Mouse (Mus musculus): ENCODE data around the gene Cyp2c40. TPM values are rescaled to one million over a fixed set of nuclear protein-coding genes. Genes with fewer than 3 reads are reported as not detected.
"Not testable (repeated sequence)": the region's sequence is repeated elsewhere in the genome, so short reads cannot be mapped to it uniquely, and the experiment has no call there.

Cyp2c40 gene
- polyA plus RNA-seq (2014; fragmentation: Nextera tagmentation; extraction: Ambion mirVana): not detected in 2 replicates

GRCm38 (mm10) chr19:39812714-39813113 is at the start of gene Cyp2c40:
Cyp2c40 (minus strand) TSS chr19:39812814.
- H3K9ac ChIP-seq (ENCODE audit: low read length); H3K4me2 ChIP-seq (ENCODE audit: low read length); H3K4me1 ChIP-seq (ENCODE audit: control insufficient read depth in 2 of 2, insufficient read depth in 2 of 2, low read length in 2 of 2); ATAC-seq (ENCODE audit: insufficient number of reproducible peaks, insufficient read depth, low FRiP score, low read depth); H3K36me3 ChIP-seq (ENCODE audit: control insufficient read depth, insufficient read depth, low read length); H3K9me3 ChIP-seq (ENCODE audit: control insufficient read depth, low read length); H3K27ac ChIP-seq (replicated peaks in 1 of 2; ENCODE audit: control insufficient read depth in 1 of 2, insufficient read depth in 1 of 2, low read depth in 2 of 2, low read length in 2 of 2); H3K27me3 ChIP-seq (ENCODE audit: control insufficient read depth, insufficient read depth, low read length); H3K4me3 ChIP-seq (ENCODE audit: control insufficient read depth in 1 of 2, insufficient read depth in 1 of 2, low read depth in 1 of 2, low read length in 2 of 2): not testable (repeated sequence)
- 80% methylated on average over 3 of the region's 3 CpGs for WGBS

- not testable (repeated sequence) for H3K9ac ChIP-seq (ENCODE audit: low read length); H3K9me3 ChIP-seq (ENCODE audit: control insufficient read depth, low read length); H3K27me3 ChIP-seq (ENCODE audit: control insufficient read depth, insufficient read depth, low read length); H3K4me1 ChIP-seq (ENCODE audit: control insufficient read depth in 2 of 2, insufficient read depth in 2 of 2, low read length in 2 of 2); ATAC-seq (ENCODE audit: insufficient number of reproducible peaks, insufficient read depth, low FRiP score, low read depth); H3K36me3 ChIP-seq (ENCODE audit: control insufficient read depth, insufficient read depth, low read length); H3K27ac ChIP-seq (replicated peaks in 1 of 2; ENCODE audit: control insufficient read depth in 1 of 2, insufficient read depth in 1 of 2, low read depth in 2 of 2, low read length in 2 of 2); H3K4me2 ChIP-seq (ENCODE audit: low read length); H3K4me3 ChIP-seq (ENCODE audit: control insufficient read depth in 1 of 2, insufficient read depth in 1 of 2, low read depth in 1 of 2, low read length in 2 of 2)
- 67% methylated on average over 2 of the region's 2 CpGs for WGBS
Measured at GRCm38 (mm10) chr19:39820931-39821330, 8.3 kb upstream of the Cyp2c40 start.

GRCm38 (mm10) chr19:39816400-39816799 is 3.8 kb upstream of the Cyp2c40 start:
- H3K4me1 ChIP-seq (ENCODE audit: control insufficient read depth in 2 of 2, insufficient read depth in 2 of 2, low read length in 2 of 2); H3K27ac ChIP-seq (replicated peaks in 1 of 2; ENCODE audit: control insufficient read depth in 1 of 2, insufficient read depth in 1 of 2, low read depth in 2 of 2, low read length in 2 of 2); H3K36me3 ChIP-seq (ENCODE audit: control insufficient read depth, insufficient read depth, low read length); H3K27me3 ChIP-seq (ENCODE audit: control insufficient read depth, insufficient read depth, low read length); H3K4me3 ChIP-seq (ENCODE audit: control insufficient read depth in 1 of 2, insufficient read depth in 1 of 2, low read depth in 1 of 2, low read length in 2 of 2); H3K4me2 ChIP-seq (ENCODE audit: low read length); H3K9ac ChIP-seq (ENCODE audit: low read length); ATAC-seq (ENCODE audit: insufficient number of reproducible peaks, insufficient read depth, low FRiP score, low read depth); H3K9me3 ChIP-seq (ENCODE audit: control insufficient read depth, low read length): not testable (repeated sequence)
- 76% methylated on average over 1 of the region's 1 CpGs for WGBS

- WGBS: 69% methylated on average over 4 of the region's 4 CpGs
- H3K9me3 ChIP-seq (ENCODE audit: control insufficient read depth, low read length); ATAC-seq (ENCODE audit: insufficient number of reproducible peaks, insufficient read depth, low FRiP score, low read depth); H3K4me3 ChIP-seq (ENCODE audit: control insufficient read depth in 1 of 2, insufficient read depth in 1 of 2, low read depth in 1 of 2, low read length in 2 of 2); H3K4me1 ChIP-seq (ENCODE audit: control insufficient read depth in 2 of 2, insufficient read depth in 2 of 2, low read length in 2 of 2); H3K9ac ChIP-seq (ENCODE audit: low read length); H3K27me3 ChIP-seq (ENCODE audit: control insufficient read depth, insufficient read depth, low read length); H3K27ac ChIP-seq (replicated peaks in 1 of 2; ENCODE audit: control insufficient read depth in 1 of 2, insufficient read depth in 1 of 2, low read depth in 2 of 2, low read length in 2 of 2); H3K4me2 ChIP-seq (ENCODE audit: low read length); H3K36me3 ChIP-seq (ENCODE audit: control insufficient read depth, insufficient read depth, low read length): not testable (repeated sequence)
Measured at GRCm38 (mm10) chr19:39815991-39816390, 3.4 kb upstream of the Cyp2c40 start.

GRCm38 (mm10) chr19:39785458-39785857 is 27.2 kb downstream of the Cyp2c40 start:
- H3K4me2 ChIP-seq (ENCODE audit: low read length); H3K36me3 ChIP-seq (ENCODE audit: control insufficient read depth, insufficient read depth, low read length); ATAC-seq (ENCODE audit: insufficient number of reproducible peaks, insufficient read depth, low FRiP score, low read depth); H3K4me3 ChIP-seq (ENCODE audit: control insufficient read depth in 1 of 2, insufficient read depth in 1 of 2, low read depth in 1 of 2, low read length in 2 of 2); H3K9ac ChIP-seq (ENCODE audit: low read length); H3K27me3 ChIP-seq (ENCODE audit: control insufficient read depth, insufficient read depth, low read length); H3K9me3 ChIP-seq (ENCODE audit: control insufficient read depth, low read length); H3K27ac ChIP-seq (replicated peaks in 1 of 2; ENCODE audit: control insufficient read depth in 1 of 2, insufficient read depth in 1 of 2, low read depth in 2 of 2, low read length in 2 of 2); H3K4me1 ChIP-seq (ENCODE audit: control insufficient read depth in 2 of 2, insufficient read depth in 2 of 2, low read length in 2 of 2): not testable (repeated sequence)
- WGBS: 70% methylated on average over 2 of the region's 2 CpGs

GRCm38 (mm10) chr19:39745357-39745756 is 67.3 kb downstream of the Cyp2c40 start:
- no peak overlapping the region for H3K4me3 ChIP-seq (ENCODE audit: control insufficient read depth in 1 of 2, insufficient read depth in 1 of 2, low read depth in 1 of 2, low read length in 2 of 2)
- H3K36me3 ChIP-seq (ENCODE audit: control insufficient read depth, insufficient read depth, low read length): no peaks in the 10 kb centered on the region
- H3K4me2 ChIP-seq (ENCODE audit: low read length): no peak overlapping the region
- H3K27ac ChIP-seq (replicated peaks in 1 of 2; ENCODE audit: control insufficient read depth in 1 of 2, insufficient read depth in 1 of 2, low read depth in 2 of 2, low read length in 2 of 2): no peak overlapping the region
- WGBS: 33% methylated on average over 1 of the region's 1 CpGs
- ATAC-seq (ENCODE audit: insufficient number of reproducible peaks, insufficient read depth, low FRiP score, low read depth): no peak
- no peak overlapping the region for H3K9ac ChIP-seq (ENCODE audit: low read length)
- H3K27me3 ChIP-seq (ENCODE audit: control insufficient read depth, insufficient read depth, low read length): no peaks in the 10 kb centered on the region
- H3K4me1 ChIP-seq (ENCODE audit: control insufficient read depth in 2 of 2, insufficient read depth in 2 of 2, low read length in 2 of 2): no peaks in the 10 kb centered on the region
- no peaks in the 10 kb centered on the region for H3K9me3 ChIP-seq (ENCODE audit: control insufficient read depth, low read length)

GRCm38 (mm10) chr19:39744361-39744760 is 68.3 kb downstream of the Cyp2c40 start:
- H3K4me1 ChIP-seq (ENCODE audit: control insufficient read depth in 2 of 2, insufficient read depth in 2 of 2, low read length in 2 of 2); H3K27me3 ChIP-seq (ENCODE audit: control insufficient read depth, insufficient read depth, low read length); H3K27ac ChIP-seq (replicated peaks in 1 of 2; ENCODE audit: control insufficient read depth in 1 of 2, insufficient read depth in 1 of 2, low read depth in 2 of 2, low read length in 2 of 2); H3K4me3 ChIP-seq (ENCODE audit: control insufficient read depth in 1 of 2, insufficient read depth in 1 of 2, low read depth in 1 of 2, low read length in 2 of 2); H3K4me2 ChIP-seq (ENCODE audit: low read length); H3K9me3 ChIP-seq (ENCODE audit: control insufficient read depth, low read length); H3K36me3 ChIP-seq (ENCODE audit: control insufficient read depth, insufficient read depth, low read length); H3K9ac ChIP-seq (ENCODE audit: low read length); ATAC-seq (ENCODE audit: insufficient number of reproducible peaks, insufficient read depth, low FRiP score, low read depth): not testable (repeated sequence)
- 42% methylated on average over 1 of the region's 1 CpGs for WGBS

- no peak for ATAC-seq (ENCODE audit: insufficient number of reproducible peaks, insufficient read depth, low FRiP score, low read depth)
- Histone ChIP-seq H3K27ac (replicated peaks in 1 of 2; ENCODE audit: control insufficient read depth in 1 of 2, insufficient read depth in 1 of 2, low read depth in 2 of 2, low read length in 2 of 2) (no peak within 1 kb of the TSS), H3K27me3 (ENCODE audit: control insufficient read depth, insufficient read depth, low read length) (no peaks in the 10 kb centered on the region), H3K9me3 (ENCODE audit: control insufficient read depth, low read length) (no peaks in the 10 kb centered on the region), H3K4me3 (ENCODE audit: control insufficient read depth in 1 of 2, insufficient read depth in 1 of 2, low read depth in 1 of 2, low read length in 2 of 2) (no peak within 1 kb of the TSS), H3K4me2 (ENCODE audit: low read length) (no peak within 1 kb of the TSS), H3K36me3 (ENCODE audit: control insufficient read depth, insufficient read depth, low read length) (no peaks in the 10 kb centered on the region), H3K4me1 (ENCODE audit: control insufficient read depth in 2 of 2, insufficient read depth in 2 of 2, low read length in 2 of 2) (no peaks in the 10 kb centered on the region), H3K9ac (ENCODE audit: low read length) (no peak within 1 kb of the TSS)
- 74% methylated on average over 2 of the region's 2 CpGs for WGBS
Measured at GRCm38 (mm10) chr19:39740920-39741319, 71.7 kb downstream of the Cyp2c40 start, which contains the start of gene Cyp2c68. Cyp2c68 (minus strand) TSS chr19:39741054.
